Mouse (Mus musculus) liver, adult 2 months (tissue): ENCODE measurements around the gene S100a4. TPM values are rescaled to one million over a fixed set of nuclear protein-coding genes. Genes with fewer than 3 reads are reported as not detected.

Experiments
- DNase-seq: peaks from one replicate; pipeline ENCODE4 v3.0.0-alpha.2; 2011; ENCODE audit warnings: low read depth, low spot score; ENCODE audit errors: extremely low read depth
- H3K27ac ChIP-seq: fragments of 200-500 bp; replicated peaks from 2 replicates; pipeline ENCODE4 v1.5.1; 2012; ENCODE audit warnings: low read depth, mild to moderate bottlenecking, control low read depth, inconsistent platforms, low read length; ENCODE audit not compliant: insufficient read depth
- H3K27me3 ChIP-seq: fragments of 200-500 bp; 2 replicates; pipeline ENCODE4 v1.6.1; 2012; ENCODE audit warnings: mild to moderate bottlenecking, moderate library complexity, low read length, inconsistent platforms; ENCODE audit not compliant: control insufficient read depth, insufficient read depth
- H3K36me3 ChIP-seq: fragments of 200-500 bp; 2 replicates; pipeline ENCODE4 v1.6.1; 2012; ENCODE audit warnings: low read length, inconsistent platforms; ENCODE audit not compliant: control insufficient read depth, insufficient read depth
- H3K4me1 ChIP-seq: fragments of 200-500 bp; 2 replicates; pipeline ENCODE4 v1.6.1; 2011; ENCODE audit warnings: low read length; ENCODE audit not compliant: control insufficient read depth, insufficient read depth
- H3K4me3 ChIP-seq: fragments of 200-500 bp; 2 replicates; pipeline ENCODE4 v1.5.1; 2011; ENCODE audit warnings: low read depth, mild to moderate bottlenecking, control low read depth, low read length, moderate library complexity; ENCODE audit not compliant: insufficient read depth
- H3K79me2 ChIP-seq: fragments of 200-500 bp; 2 replicates; pipeline ENCODE4 v1.6.1; 2012; ENCODE audit warnings: inconsistent platforms, mild to moderate bottlenecking, low read length, moderate library complexity; ENCODE audit not compliant: control insufficient read depth, insufficient read depth
- H3K9ac ChIP-seq: fragments of 200-500 bp; 2 replicates; pipeline ENCODE4 v1.6.1; 2012; ENCODE audit warnings: low read depth, mild to moderate bottlenecking, control low read depth, inconsistent platforms, low read length
- CTCF ChIP-seq: fragments of 200-500 bp; IDR thresholded peaks from 2 replicates; pipeline ENCODE4 v1.5.1; 2011; ENCODE audit warnings: low read depth, low read length, control low read depth
- POLR2A ChIP-seq: fragments of 200-500 bp; IDR thresholded peaks from 2 replicates; pipeline ENCODE4 v1.6.1; 2011; ENCODE audit warnings: low read length, control low read depth; ENCODE audit not compliant: insufficient read depth; ENCODE audit errors: extremely low read depth
- WGBS: fragments of 180-500 bp; shearing (Covaris S2); methylation state at CpG from one replicate; pipeline ENCODE4 v1.1.7; 2018; 5-methylcytosine and 5-hydroxymethylcytosine counted together
- polyA plus RNA-seq: library from polyadenylated mRNA; depleted of rRNA; stranded (reverse); fragments of >200 nt; gene quantifications from 2 replicates; pipeline ENCODE4 v1.2.3, GENCODE M21; 2012
- total RNA-seq: library from RNA; depleted of rRNA; stranded (reverse); fragments of >200 nt; gene quantifications from 2 replicates; pipeline ENCODE4 v1.2.3, GENCODE M21; 2014

Gene S100a4
- total and polyA plus RNA-seq, 2 experiments: 1.0 to 2.8 TPM

GRCm38 (mm10) chr3:90600458-90601195 lies 2.9 kb upstream of the S100a4 start:
- Histone ChIP-seq H3K36me3 (no peaks in the 10 kb centered on the region), H3K27ac (no peak overlapping the region), H3K4me1 (no peaks in the 10 kb centered on the region), H3K9ac (no peak overlapping the region), H3K79me2 (no peaks in the 10 kb centered on the region), H3K4me3 (no peak overlapping the region), H3K27me3 (no peaks in the 10 kb centered on the region)
- TF ChIP-seq POLR2A (no peak), CTCF (no peak)
- no peak for DNase-seq
- WGBS: 74% methylated on average over 8 of the region's 8 CpGs

DNA sequence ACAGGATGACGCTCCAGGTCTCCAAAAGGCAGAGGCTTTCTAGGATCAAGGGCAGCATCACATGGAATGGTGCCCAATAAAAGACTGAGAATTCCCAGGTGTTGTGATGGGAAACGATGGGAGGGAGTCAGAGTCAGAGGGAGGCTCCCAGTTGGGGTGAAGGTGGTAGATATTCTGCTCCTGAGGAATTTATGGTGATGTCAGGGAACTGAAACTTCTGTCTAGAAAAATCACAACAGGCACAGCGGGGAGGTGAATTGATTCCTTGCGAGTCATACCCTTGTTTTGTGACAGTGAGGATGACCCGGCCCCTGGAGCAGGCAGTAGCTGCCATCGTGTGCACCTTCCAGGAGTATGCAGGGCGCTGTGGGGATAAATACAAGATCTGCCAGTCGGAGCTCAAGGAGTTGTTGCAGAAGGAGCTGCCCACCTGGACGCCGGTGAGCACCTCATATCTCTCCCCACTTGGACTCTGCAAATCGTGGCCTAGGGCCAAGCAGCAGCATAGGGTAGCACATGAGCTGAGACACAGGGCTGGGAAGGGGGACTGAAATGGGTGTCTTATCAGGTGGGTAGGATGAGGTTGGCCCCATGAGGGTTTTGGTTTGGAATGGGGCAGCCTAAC lies 2.0 kb upstream of the S100a4 start, which contains the start of gene Gm42674:
Gene Gm42674, plus strand, starts transcription at position 419 of the 625 bp plus-strand sequence.
- H3K9ac ChIP-seq: no peak within 1 kb of the TSS

GRCm38 (mm10) chr3:90604416-90604815 lies 845 bp downstream of the S100a4 start:
- Histone ChIP-seq H3K27ac (no peak overlapping the region), H3K4me3 (no peak overlapping the region), H3K4me1 (no peaks in the 10 kb centered on the region), H3K36me3 (no peaks in the 10 kb centered on the region), H3K79me2 (no peaks in the 10 kb centered on the region), H3K9ac (no peak overlapping the region), H3K27me3 (no peaks in the 10 kb centered on the region)
- WGBS: 74% methylated on average over 4 of the region's 4 CpGs
- TF ChIP-seq POLR2A (no peak), CTCF (no peak)
- no peak for DNase-seq

More for the DNA sequence above, 2.0 kb upstream of the S100a4 start, which contains the start of gene Gm42674:
- Histone ChIP-seq H3K79me2 (no peaks in the 10 kb centered on the region), H3K27me3 (no peaks in the 10 kb centered on the region), H3K36me3 (no peaks in the 10 kb centered on the region), H3K4me3 (no peak within 1 kb of the TSS), H3K27ac (no peak within 1 kb of the TSS), H3K4me1 (no peaks in the 10 kb centered on the region)
- no peak for TF ChIP-seq POLR2A
- TF ChIP-seq CTCF: no peak
- 82% methylated on average over 11 of the region's 11 CpGs for WGBS
- DNase-seq: no peak

DNA sequence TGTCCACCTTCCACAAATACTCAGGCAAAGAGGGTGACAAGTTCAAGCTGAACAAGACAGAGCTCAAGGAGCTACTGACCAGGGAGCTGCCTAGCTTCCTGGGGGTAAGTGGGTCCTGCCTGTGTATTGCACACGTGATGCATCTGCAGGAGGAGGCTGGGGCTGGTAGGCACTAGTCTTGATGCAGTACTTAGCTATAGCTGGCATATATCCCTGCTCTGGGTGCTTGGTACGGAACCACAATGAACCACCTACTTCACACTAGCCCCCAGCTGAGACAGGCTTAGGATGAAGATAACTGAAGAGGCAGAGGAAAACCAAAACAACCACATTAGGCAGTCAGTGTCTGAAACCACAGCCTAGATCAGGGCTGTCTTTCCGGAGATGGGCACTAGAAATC lies 1.5 kb downstream of the S100a4 start:
- Histone ChIP-seq H3K36me3 (no peaks in the 10 kb centered on the region), H3K4me3 (no peak overlapping the region), H3K27me3 (no peaks in the 10 kb centered on the region), H3K4me1 (no peaks in the 10 kb centered on the region), H3K79me2 (no peaks in the 10 kb centered on the region), H3K9ac (no peak overlapping the region), H3K27ac (no peak overlapping the region)
- DNase-seq: no peak
- WGBS: 78% methylated on average over 3 of the region's 3 CpGs
- TF ChIP-seq POLR2A (no peak), CTCF (no peak)

- no peak for DNase-seq
- TF ChIP-seq POLR2A: no peak
- no peak for TF ChIP-seq CTCF
- 87% methylated on average over 2 of the region's 2 CpGs for WGBS
- no peak overlapping the region for H3K27ac ChIP-seq
- no peaks in the 10 kb centered on the region for H3K79me2 ChIP-seq
- H3K27me3 ChIP-seq: no peaks in the 10 kb centered on the region
- H3K4me1 ChIP-seq: no peaks in the 10 kb centered on the region
- no peak overlapping the region for H3K4me3 ChIP-seq
- H3K36me3 ChIP-seq: no peaks in the 10 kb centered on the region
- no peak overlapping the region for H3K9ac ChIP-seq
Observed at GRCm38 (mm10) chr3:90605736-90606135, 2.2 kb downstream of the S100a4 start.

DNA sequence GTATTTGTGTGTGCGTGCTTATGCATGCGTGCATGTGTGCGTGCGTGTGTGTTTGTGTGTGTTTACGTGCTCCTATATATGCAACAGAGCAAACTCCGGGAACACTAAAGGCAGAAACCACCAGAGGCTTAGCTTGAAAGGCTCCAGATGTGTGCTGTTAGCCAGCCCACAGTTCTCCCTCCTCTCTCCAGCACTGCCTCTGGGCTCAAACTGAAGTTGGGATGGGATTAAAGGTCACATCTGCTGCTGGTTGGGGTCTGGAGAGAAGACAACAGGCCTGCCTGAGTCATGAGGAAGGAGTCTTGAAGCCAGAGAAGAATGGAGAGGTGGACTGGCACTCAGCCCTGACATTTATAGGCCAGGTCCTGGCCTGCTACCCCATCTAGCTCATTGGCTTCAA lies 2.6 kb downstream of the S100a4 start:
- Histone ChIP-seq H3K4me3 (no peak overlapping the region), H3K4me1 (no peaks in the 10 kb centered on the region), H3K79me2 (no peaks in the 10 kb centered on the region), H3K27me3 (no peaks in the 10 kb centered on the region), H3K36me3 (no peaks in the 10 kb centered on the region), H3K9ac (no peak overlapping the region), H3K27ac (no peak overlapping the region)
- no peak for DNase-seq
- WGBS: 90% methylated on average over 6 of the region's 6 CpGs
- TF ChIP-seq POLR2A (no peak), CTCF (no peak)
